Mouse (Mus musculus) intestine, embryonic 14.5 days (tissue): ENCODE measurements around the gene Gm43518. TPM values are rescaled to one million over a fixed set of nuclear protein-coding genes. Genes with fewer than 3 reads are reported as not detected.

Experiments used
- ATAC-seq: fragments of 200-750 bp; cut with Nextera tagmentation; replicated peaks from 2 replicates; pipeline ENCODE4 v1.8.0; 2017; ENCODE audit warnings: low read depth, moderate number of reproducible peaks, moderate TSS enrichment, moderate library complexity; ENCODE audit not compliant: low FRiP score, low TSS enrichment
- DNase-seq: peaks from one replicate; pipeline ENCODE4 v3.0.0-alpha.2; 2018; ENCODE audit warnings: low spot score
- H3K27ac ChIP-seq: fragments of 300-500 bp; sonication (generic); 2 replicates; pipeline ENCODE4 v1.5.1; 2014; ENCODE audit warnings: low read depth, mild to moderate bottlenecking, control low read depth
- H3K27me3 ChIP-seq: fragments of 300-500 bp; sonication (generic); replicated peaks from 2 replicates; pipeline ENCODE4 v1.6.1; 2014; ENCODE audit warnings: low read length, control low read depth; ENCODE audit not compliant: control insufficient read depth, insufficient read depth
- H3K36me3 ChIP-seq: fragments of 300-500 bp; sonication (generic); 2 replicates; pipeline ENCODE4 v1.6.1; 2014; ENCODE audit warnings: low read length, control low read depth; ENCODE audit not compliant: control insufficient read depth, insufficient read depth
- H3K4me1 ChIP-seq: fragments of 300-500 bp; sonication (generic); replicated peaks from 2 replicates; pipeline ENCODE4 v1.6.1; 2014; ENCODE audit warnings: low read length, control low read depth, mixed read lengths; ENCODE audit not compliant: control insufficient read depth, insufficient read depth
- H3K4me2 ChIP-seq: fragments of 300-500 bp; sonication (generic); 2 replicates; pipeline ENCODE4 v1.6.1; 2014; ENCODE audit warnings: low read length
- H3K4me3 ChIP-seq: fragments of 300-500 bp; sonication (generic); 2 replicates; pipeline ENCODE4 v1.5.1; 2014; ENCODE audit warnings: low read depth, low read length, control low read depth, mixed read lengths
- H3K9ac ChIP-seq: fragments of 300-500 bp; sonication (generic); 2 replicates; pipeline ENCODE4 v1.6.1; 2014; ENCODE audit warnings: mild to moderate bottlenecking, low read length
- H3K9me3 ChIP-seq: fragments of 300-500 bp; sonication (generic); 2 replicates; pipeline ENCODE4 v1.6.1; 2016; ENCODE audit warnings: low read length, control low read depth; ENCODE audit not compliant: control insufficient read depth
- WGBS: fragments of 180-500 bp; shearing (Covaris S2); extraction: QIAGEN DNeasy Blood & Tissue Kit; methylation state at CpG from one replicate; pipeline ENCODE4 v1.1.7; 2014; 5-methylcytosine and 5-hydroxymethylcytosine counted together
- polyA plus RNA-seq: library from polyadenylated mRNA; unstranded; fragments of >200 nt; fragmentation: Nextera tagmentation; extraction: Ambion mirVana; gene quantifications from 2 replicates; pipeline ENCODE4 v1.2.1, GENCODE M21; 2014

The Gm43518 gene
- polyA plus RNA-seq, 1 experiment from 2014 or later = 2.3 TPM

DNA sequence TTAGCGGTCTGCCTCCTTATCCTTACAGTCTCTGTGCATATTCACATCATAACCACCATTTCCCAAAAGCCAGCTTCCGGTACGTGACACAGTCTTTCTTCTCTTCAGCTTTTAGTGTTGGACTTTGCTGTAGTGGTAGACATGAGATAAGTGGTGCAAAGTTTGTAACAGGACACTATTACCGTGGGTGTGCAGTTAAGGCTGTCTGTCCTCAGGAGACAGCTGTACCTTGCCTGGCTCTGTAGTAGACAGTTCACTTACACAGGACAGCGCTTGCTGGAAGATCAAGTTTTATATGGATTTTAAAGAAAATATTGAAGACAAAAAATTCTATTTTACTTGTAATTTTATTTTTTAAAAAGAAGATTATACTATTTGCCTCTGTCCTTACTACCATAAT lies 41.2 kb downstream of the Gm43518 start:
- Histone ChIP-seq H3K9ac (no peak overlapping the region), H3K27me3 (peaks cover 5% of the 10 kb centered on the region), H3K27ac (no peak overlapping the region), H3K36me3 (no peaks in the 10 kb centered on the region), H3K9me3 (no peaks in the 10 kb centered on the region), H3K4me2 (no peak overlapping the region), H3K4me3 (no peak overlapping the region), H3K4me1 (no peaks in the 10 kb centered on the region)
- no peak for ATAC-seq
- WGBS = 72% methylated on average over 5 of the region's 5 CpGs
- no peak for DNase-seq

- no peak overlapping the region for H3K9ac ChIP-seq
- DNase-seq (no peak), ATAC-seq (no peak)
- H3K4me2 ChIP-seq = no peak overlapping the region
- H3K9me3 ChIP-seq = no peaks in the 10 kb centered on the region
- 72% methylated on average over 8 of the region's 8 CpGs for WGBS
- H3K36me3 ChIP-seq = no peaks in the 10 kb centered on the region
- H3K27me3 ChIP-seq = peaks cover 8% of the 10 kb centered on the region
- no peaks in the 10 kb centered on the region for H3K4me1 ChIP-seq
- no peak overlapping the region for H3K4me3 ChIP-seq
- H3K27ac ChIP-seq = no peak overlapping the region
Measured at GRCm38 (mm10) chr5:123969216-123969615, 42.0 kb downstream of the Gm43518 start.

GRCm38 (mm10) chr5:123970576-123970975 lies 43.4 kb downstream of the Gm43518 start:
- Histone ChIP-seq H3K27ac (no peak overlapping the region), H3K36me3 (no peaks in the 10 kb centered on the region), H3K4me2 (no peak overlapping the region), H3K9me3 (no peaks in the 10 kb centered on the region), H3K27me3 (peaks cover 19% of the 10 kb centered on the region), H3K4me1 (no peaks in the 10 kb centered on the region), H3K4me3 (no peak overlapping the region), H3K9ac (no peak overlapping the region)
- no peak for DNase-seq
- WGBS = 87% methylated on average over 4 of the region's 4 CpGs
- no peak for ATAC-seq

DNA sequence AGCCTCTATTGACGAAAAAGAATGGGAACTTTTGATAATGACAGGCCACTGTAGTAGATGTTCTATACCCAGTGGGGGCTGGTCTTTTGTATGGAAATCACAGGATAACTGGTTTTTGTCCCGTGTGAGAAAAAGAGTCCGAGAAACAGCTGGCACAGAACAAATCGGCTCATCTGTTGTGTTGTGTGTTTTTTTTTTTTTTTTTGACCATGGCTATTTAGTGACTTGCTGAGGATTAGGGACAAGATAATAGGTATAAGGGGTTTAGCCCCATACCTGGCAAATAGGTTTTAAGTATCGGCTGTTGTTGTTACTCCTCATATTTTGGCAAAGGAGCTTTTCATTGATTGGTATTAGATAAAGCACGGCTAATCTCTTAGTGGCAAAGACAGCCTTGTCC lies 45.2 kb downstream of the Gm43518 start:
- DNase-seq (no peak), ATAC-seq (no peak)
- Histone ChIP-seq H3K27ac (no peak overlapping the region), H3K9ac (no peak overlapping the region), H3K4me3 (no peak overlapping the region), H3K4me1 (no peaks in the 10 kb centered on the region), H3K9me3 (no peaks in the 10 kb centered on the region), H3K4me2 (no peak overlapping the region), H3K27me3 (peaks cover 19% of the 10 kb centered on the region), H3K36me3 (no peaks in the 10 kb centered on the region)
- WGBS = 66% methylated on average over 6 of the region's 6 CpGs

DNA sequence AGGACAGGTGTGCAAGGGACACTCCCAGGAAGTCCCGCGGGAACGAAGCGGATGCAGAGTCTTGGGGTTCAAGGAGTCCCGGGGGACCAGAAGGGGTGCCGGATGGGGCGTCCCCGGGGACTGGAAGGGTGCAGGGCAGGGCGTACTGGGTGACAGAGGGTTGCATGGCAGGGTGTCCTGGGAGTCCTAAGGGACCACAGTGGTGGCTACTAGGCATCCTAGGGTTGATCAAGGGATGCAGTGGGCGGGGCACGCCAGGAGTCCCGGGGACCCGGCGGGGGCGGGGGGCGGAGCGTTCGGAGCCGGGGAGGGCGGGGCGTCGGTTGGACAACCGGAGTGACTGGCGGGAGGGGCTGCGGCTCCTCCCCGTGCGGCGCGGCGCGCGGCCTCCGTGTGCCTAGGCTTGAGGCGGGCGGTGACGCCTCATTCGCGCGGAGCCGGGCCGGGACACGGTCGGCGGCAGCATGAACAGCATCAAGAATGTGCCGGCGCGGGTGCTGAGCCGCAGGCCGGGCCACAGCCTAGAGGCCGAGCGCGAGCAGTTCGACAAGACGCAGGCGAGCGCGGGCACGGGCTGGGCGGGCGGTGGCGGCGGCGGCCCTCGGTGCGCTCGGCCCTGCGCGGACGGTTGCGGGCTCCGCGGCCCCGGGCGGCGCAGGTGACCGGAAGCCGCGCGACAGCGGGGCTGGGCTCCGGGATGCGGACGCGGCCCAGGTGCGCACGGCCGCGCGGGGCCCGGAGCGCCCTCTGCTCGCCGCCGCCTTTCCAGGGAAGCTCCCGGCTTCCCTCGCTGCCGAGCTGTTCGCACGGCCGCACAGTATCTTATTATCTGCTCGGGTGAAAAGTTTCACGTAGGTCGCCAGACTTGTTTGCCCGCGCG lies 46.3 kb downstream of the Gm43518 start, which contains the start of gene Hip1r:
TSS of gene Hip1r (plus strand) at position 330 of the 880 bp plus-strand sequence.
- peak within 1 kb of the TSS; percentile 82 for H3K4me2 ChIP-seq
- DNase-seq = peak; percentile 80
- peaks cover 19% of the 10 kb centered on the region for H3K27me3 ChIP-seq
- H3K27ac ChIP-seq = peak within 1 kb of the TSS; percentile 66; the same call in 1 of the 2 replicates
- 1% methylated on average over 85 of the region's 106 CpGs for WGBS
- no peaks in the 10 kb centered on the region for H3K9me3 ChIP-seq
- H3K36me3 ChIP-seq = no peaks in the 10 kb centered on the region
- H3K9ac ChIP-seq = peak within 1 kb of the TSS; percentile 61
- peak within 1 kb of the TSS; percentile 65 for H3K4me3 ChIP-seq
- peak; percentile 68 for ATAC-seq
- no peaks in the 10 kb centered on the region; the same call in 1 of the 2 replicates for H3K4me1 ChIP-seq

DNA sequence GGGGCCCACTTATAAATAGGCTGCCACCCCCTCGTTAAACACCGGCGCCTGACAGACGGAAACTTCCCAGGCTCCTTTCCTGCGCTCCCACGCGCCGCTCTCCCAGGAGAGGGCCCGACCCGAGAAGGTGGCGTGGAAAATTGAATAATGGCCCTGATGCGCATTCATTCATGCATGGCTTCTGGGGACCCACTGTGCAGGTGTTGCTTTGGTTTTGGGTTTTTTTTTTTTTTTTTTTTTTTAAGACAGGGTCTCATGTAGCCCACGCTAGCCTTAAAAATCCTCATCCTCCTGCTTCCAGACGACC lies 46.9 kb downstream of the Gm43518 start:
- no peaks in the 10 kb centered on the region for H3K9me3 ChIP-seq
- DNase-seq (no peak), ATAC-seq (no peak)
- no peaks in the 10 kb centered on the region; the same call in 1 of the 2 replicates for H3K4me1 ChIP-seq
- peaks cover 19% of the 10 kb centered on the region for H3K27me3 ChIP-seq
- WGBS = under 1% methylated on average over 14 of the region's 14 CpGs
- H3K4me3 ChIP-seq = peak overlapping the region; percentile 65
- H3K36me3 ChIP-seq = no peaks in the 10 kb centered on the region
- peak overlapping the region; percentile 82 for H3K4me2 ChIP-seq
- H3K27ac ChIP-seq = no peak overlapping the region
- H3K9ac ChIP-seq = peak overlapping the region; percentile 61

GRCm38 (mm10) chr5:123974616-123975111 lies 47.4 kb downstream of the Gm43518 start:
- no peaks in the 10 kb centered on the region for H3K9me3 ChIP-seq
- WGBS = 21% methylated on average over 11 of the region's 11 CpGs

GRCm38 (mm10) chr5:123975668-123976180 lies 48.5 kb downstream of the Gm43518 start:
- no peaks in the 10 kb centered on the region for H3K36me3 ChIP-seq
- peak overlapping the region; percentile 82 for H3K4me2 ChIP-seq
- H3K4me3 ChIP-seq = no peak overlapping the region
- peaks cover 19% of the 10 kb centered on the region for H3K27me3 ChIP-seq
- WGBS = 51% methylated on average over 6 of the region's 6 CpGs
- H3K4me1 ChIP-seq = no peaks in the 10 kb centered on the region; the same call in 1 of the 2 replicates
- H3K27ac ChIP-seq = peak overlapping the region; percentile 39; the same call in 1 of the 2 replicates
- peak; percentile 42 for ATAC-seq
- no peak overlapping the region for H3K9ac ChIP-seq
- H3K9me3 ChIP-seq = no peaks in the 10 kb centered on the region
- DNase-seq = no peak

More at GRCm38 (mm10) chr5:123974616-123975111, 47.4 kb downstream of the Gm43518 start:
- no peak overlapping the region; the same call in 1 of the 2 replicates for H3K9ac ChIP-seq
- 0 out of 2 replicates have a peak overlapping the region, but pooled peaks have one; percentile 39 for H3K27ac ChIP-seq
- ATAC-seq = no peak
- no peak for DNase-seq
- H3K4me2 ChIP-seq = peak overlapping the region; percentile 82
- H3K27me3 ChIP-seq = peaks cover 19% of the 10 kb centered on the region
- no peaks in the 10 kb centered on the region for H3K36me3 ChIP-seq
- peak overlapping the region; percentile 65 for H3K4me3 ChIP-seq
- H3K4me1 ChIP-seq = no peaks in the 10 kb centered on the region; the same call in 1 of the 2 replicates
